Mouse (Mus musculus) heart, embryonic 15.5 days (tissue): ENCODE measurements at regions not wholly inside any gene's neighbourhood (a gene's known extent, or its start where the extent isn't known, plus 50 kb on each side); places are given as distances from the start of the nearest gene placed in this dataset.
"Not testable (repeated sequence)": the region's sequence is repeated elsewhere in the genome, so short reads cannot be mapped to it uniquely, and the experiment has no call there.

Experiments
- ATAC-seq: fragments of 200-750 bp; cut with Nextera tagmentation; replicated peaks from 2 replicates; pipeline ENCODE4 v1.8.0; 2017; ENCODE audit warnings: low read depth, moderate TSS enrichment; ENCODE audit not compliant: insufficient number of reproducible peaks, insufficient read depth, low FRiP score
- H3K27ac ChIP-seq: fragments of 300-500 bp; sonication (generic); 2 replicates; pipeline ENCODE4 v1.5.1; 2015; ENCODE audit warnings: mild to moderate bottlenecking, inconsistent platforms
- H3K27me3 ChIP-seq: fragments of 300-500 bp; sonication (generic); 2 replicates; pipeline ENCODE4 v1.6.1; 2015; ENCODE audit warnings: inconsistent platforms
- H3K36me3 ChIP-seq: fragments of 300-500 bp; sonication (generic); 2 replicates; pipeline ENCODE4 v1.6.1; 2015; ENCODE audit warnings: mild to moderate bottlenecking, inconsistent platforms
- H3K4me1 ChIP-seq: fragments of 300-500 bp; sonication (generic); replicated peaks from 2 replicates; pipeline ENCODE4 v1.6.1; 2015; ENCODE audit warnings: inconsistent platforms
- H3K4me2 ChIP-seq: fragments of 300-500 bp; sonication (generic); 2 replicates; pipeline ENCODE4 v1.6.1; 2015; ENCODE audit warnings: inconsistent platforms, mild to moderate bottlenecking, moderate library complexity
- H3K4me3 ChIP-seq: fragments of 300-500 bp; sonication (generic); 2 replicates; pipeline ENCODE4 v1.5.1; 2015; ENCODE audit warnings: mild to moderate bottlenecking, inconsistent platforms
- H3K9ac ChIP-seq: fragments of 300-500 bp; sonication (generic); 2 replicates; pipeline ENCODE4 v1.6.1; 2015; ENCODE audit warnings: mild to moderate bottlenecking, inconsistent platforms
- H3K9me3 ChIP-seq: fragments of 300-500 bp; sonication (generic); replicated peaks from 2 replicates; pipeline ENCODE4 v1.6.1; 2016; ENCODE audit warnings: inconsistent platforms
- WGBS: fragments of 180-500 bp; shearing (Covaris S2); methylation state at CpG from one replicate; pipeline ENCODE4 v1.1.7; 2015; ENCODE audit warnings: mixed read lengths; 5-methylcytosine and 5-hydroxymethylcytosine counted together

- H3K4me2 ChIP-seq, result peak overlapping the region; percentile 49
- H3K36me3 ChIP-seq, ATAC-seq, H3K27ac ChIP-seq, H3K4me1 ChIP-seq, H3K9me3 ChIP-seq, H3K27me3 ChIP-seq, H3K9ac ChIP-seq: not testable (repeated sequence)
- peak overlapping the region; percentile 45 for H3K4me3 ChIP-seq
- under 1% methylated on average over 25 of the region's 39 CpGs for WGBS
These were observed 375.5 kb upstream of the Asap2 start for GRCm38 (mm10) chr12:20614766-20615165.
